Mouse (Mus musculus) forebrain, embryonic 16.5 days (tissue): ENCODE measurements around the gene Emg1. TPM values are rescaled to one million over a fixed set of nuclear protein-coding genes. Genes with fewer than 3 reads are reported as not detected.

Source experiments
- ATAC-seq: fragments of 200-750 bp; cut with Nextera tagmentation; 2 replicates; pipeline ENCODE4 v1.8.0; 2017; ENCODE audit warnings: mild to moderate bottlenecking, moderate library complexity
- H3K27ac ChIP-seq: fragments of 300-500 bp; sonication (generic); 2 replicates; pipeline ENCODE4 v1.5.1; 2014; ENCODE audit warnings: low read length, control low read depth
- H3K27me3 ChIP-seq: fragments of 300-500 bp; sonication (generic); replicated peaks from 2 replicates; pipeline ENCODE4 v1.6.1; 2014; ENCODE audit warnings: low read length; ENCODE audit not compliant: control insufficient read depth, insufficient read depth
- H3K36me3 ChIP-seq: fragments of 300-500 bp; sonication (generic); 2 replicates; pipeline ENCODE4 v1.6.1; 2014; ENCODE audit not compliant: control insufficient read depth, insufficient read depth
- H3K4me1 ChIP-seq: fragments of 300-500 bp; sonication (generic); replicated peaks from 2 replicates; pipeline ENCODE4 v1.6.1; 2014; ENCODE audit warnings: low read length; ENCODE audit not compliant: control insufficient read depth, insufficient read depth
- H3K4me2 ChIP-seq: fragments of 300-500 bp; sonication (generic); 2 replicates; pipeline ENCODE4 v1.6.1; 2014; ENCODE audit warnings: mild to moderate bottlenecking, low read length, control low read depth
- H3K4me3 ChIP-seq: fragments of 300-500 bp; sonication (generic); replicated peaks from 2 replicates; pipeline ENCODE4 v1.5.1; 2014; ENCODE audit warnings: mild to moderate bottlenecking, low read length, control low read depth
- H3K9ac ChIP-seq: fragments of 300-500 bp; sonication (generic); replicated peaks from 2 replicates; pipeline ENCODE4 v1.6.1; 2014; ENCODE audit warnings: low read depth, low read length, control low read depth
- H3K9me3 ChIP-seq: fragments of 300-500 bp; sonication (generic); 2 replicates; pipeline ENCODE4 v1.6.1; 2016; ENCODE audit warnings: low read length; ENCODE audit not compliant: control insufficient read depth
- WGBS: fragments of 180-500 bp; shearing (Covaris S2); extraction: QIAGEN DNeasy Blood & Tissue Kit; methylation state at CpG from one replicate; pipeline ENCODE4 v1.1.7; 2014; 5-methylcytosine and 5-hydroxymethylcytosine counted together
- polyA plus RNA-seq: library from polyadenylated mRNA; unstranded; fragments of >200 nt; fragmentation: Nextera tagmentation; extraction: Ambion mirVana; gene quantifications from 2 replicates; pipeline ENCODE4 v1.2.1, GENCODE M21; 2015

The Emg1 gene
- polyA plus RNA-seq, 1 experiment from 2014 or later, result 150 TPM

DNA sequence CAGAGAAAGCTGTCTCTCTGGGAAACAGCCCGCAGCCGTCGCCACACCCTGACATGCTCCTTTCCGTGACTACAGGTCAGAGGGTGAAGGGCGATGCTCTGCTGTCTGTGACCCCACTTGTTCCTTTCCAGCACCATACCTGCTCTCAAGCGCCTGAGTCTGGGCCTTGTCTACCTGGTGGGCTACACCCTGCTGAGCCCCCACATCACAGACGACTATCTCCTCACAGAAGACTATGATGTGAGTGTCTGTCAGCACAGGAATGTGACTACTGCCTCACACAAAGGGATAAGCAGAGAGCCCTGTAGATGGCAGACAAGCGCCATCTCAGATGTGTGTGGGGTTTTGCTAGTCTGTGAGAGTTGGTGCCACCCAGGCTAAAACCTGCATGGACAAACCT is 10.6 kb downstream of the Emg1 start:
- H3K4me3 ChIP-seq, result no peak overlapping the region
- WGBS, result 79% methylated on average over 8 of the region's 8 CpGs
- no peaks in the 10 kb centered on the region for H3K4me1 ChIP-seq
- no peaks in the 10 kb centered on the region for H3K9me3 ChIP-seq
- H3K27me3 ChIP-seq, result no peaks in the 10 kb centered on the region
- no peak overlapping the region for H3K9ac ChIP-seq
- H3K36me3 ChIP-seq, result peaks cover 28% of the 10 kb centered on the region
- H3K4me2 ChIP-seq, result no peak overlapping the region
- peak; percentile 22 for ATAC-seq
- no peak overlapping the region for H3K27ac ChIP-seq

DNA sequence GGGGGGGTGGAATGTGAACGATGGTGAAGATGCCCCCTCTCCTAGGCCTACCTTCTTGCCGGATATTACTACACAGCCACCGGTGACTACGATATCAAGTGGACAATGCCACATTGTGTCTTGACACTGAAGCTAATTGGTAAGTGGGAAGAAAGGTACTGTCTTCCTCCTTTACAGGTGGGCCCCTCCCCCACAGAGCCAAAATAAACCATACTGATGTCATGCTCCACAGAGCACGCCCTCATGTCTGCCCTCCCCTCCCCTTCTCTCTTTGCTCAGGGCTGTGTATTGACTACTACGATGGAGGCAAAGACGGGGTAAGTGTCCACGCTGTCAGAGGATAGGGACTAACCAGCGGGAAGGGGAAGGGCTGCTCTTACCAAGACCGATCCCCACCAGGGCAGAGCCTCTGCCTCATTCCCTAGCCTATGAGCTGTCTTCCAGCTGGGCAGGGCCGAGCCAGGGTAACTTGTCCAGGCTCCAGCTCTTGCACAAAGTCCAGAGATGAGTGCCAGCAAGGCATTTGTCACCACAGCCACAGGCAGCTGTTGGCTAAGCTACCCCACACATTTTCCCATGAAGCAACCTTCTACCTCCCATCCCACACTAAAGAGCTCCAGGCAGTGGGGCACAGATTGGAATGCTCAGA is 11.9 kb downstream of the Emg1 start:
- Histone ChIP-seq H3K36me3 (peaks cover 26% of the 10 kb centered on the region), H3K27ac (no peak overlapping the region), H3K4me1 (no peaks in the 10 kb centered on the region), H3K4me2 (no peak overlapping the region), H3K4me3 (no peak overlapping the region), H3K27me3 (no peaks in the 10 kb centered on the region), H3K9ac (no peak overlapping the region), H3K9me3 (no peaks in the 10 kb centered on the region)
- WGBS, result 85% methylated on average over 11 of the region's 11 CpGs
- 0 out of 2 replicates have a peak, but pooled peaks have one; percentile 9 for ATAC-seq

DNA sequence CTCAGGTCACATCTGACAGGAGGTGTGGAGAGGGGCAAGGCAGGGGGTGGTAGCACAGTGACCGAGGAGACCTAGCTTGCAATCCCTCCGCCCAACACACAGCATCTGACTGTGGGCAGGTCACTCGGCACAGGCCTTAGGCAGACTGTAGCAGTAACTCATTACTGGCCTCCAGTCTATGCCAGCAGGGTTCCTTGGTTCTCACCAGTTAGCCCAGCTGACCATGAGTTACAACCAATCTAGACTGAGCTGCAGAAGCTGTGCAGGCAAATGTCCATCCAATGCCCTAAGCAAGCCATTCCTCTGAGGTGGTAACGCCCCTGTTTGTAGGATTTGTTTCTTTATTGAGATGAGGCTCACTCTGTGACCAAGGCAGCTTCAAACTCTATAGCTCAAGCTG is 12.6 kb downstream of the Emg1 start:
- 93% methylated on average over 4 of the region's 4 CpGs for WGBS
- Histone ChIP-seq H3K4me2 (no peak overlapping the region), H3K9ac (no peak overlapping the region), H3K27me3 (no peaks in the 10 kb centered on the region), H3K9me3 (no peaks in the 10 kb centered on the region), H3K4me3 (no peak overlapping the region), H3K27ac (no peak overlapping the region), H3K4me1 (peaks cover 3% of the 10 kb centered on the region), H3K36me3 (peaks cover 19% of the 10 kb centered on the region)
- no peak for ATAC-seq

DNA sequence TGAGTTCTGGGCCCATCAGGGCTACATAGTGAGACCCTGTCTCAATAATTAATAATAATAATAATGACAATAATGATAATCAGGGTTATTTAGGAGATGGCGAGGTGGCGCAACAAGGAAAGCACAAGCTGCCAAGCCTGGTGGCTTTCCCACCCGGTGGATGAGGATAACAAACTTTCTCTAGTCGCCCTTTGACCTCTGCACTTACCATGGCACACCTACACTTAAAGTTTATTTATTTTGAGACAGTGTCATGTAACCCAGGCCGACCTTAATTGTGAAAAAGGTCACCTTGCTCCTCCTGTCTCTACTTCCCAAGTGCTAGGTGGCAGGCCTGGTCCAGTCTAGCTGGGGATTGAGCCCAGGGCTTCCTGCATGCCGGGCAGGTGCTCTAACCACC is 13.2 kb downstream of the Emg1 start:
- no peak overlapping the region for H3K4me2 ChIP-seq
- WGBS, result 92% methylated on average over 6 of the region's 6 CpGs
- ATAC-seq, result no peak

DNA sequence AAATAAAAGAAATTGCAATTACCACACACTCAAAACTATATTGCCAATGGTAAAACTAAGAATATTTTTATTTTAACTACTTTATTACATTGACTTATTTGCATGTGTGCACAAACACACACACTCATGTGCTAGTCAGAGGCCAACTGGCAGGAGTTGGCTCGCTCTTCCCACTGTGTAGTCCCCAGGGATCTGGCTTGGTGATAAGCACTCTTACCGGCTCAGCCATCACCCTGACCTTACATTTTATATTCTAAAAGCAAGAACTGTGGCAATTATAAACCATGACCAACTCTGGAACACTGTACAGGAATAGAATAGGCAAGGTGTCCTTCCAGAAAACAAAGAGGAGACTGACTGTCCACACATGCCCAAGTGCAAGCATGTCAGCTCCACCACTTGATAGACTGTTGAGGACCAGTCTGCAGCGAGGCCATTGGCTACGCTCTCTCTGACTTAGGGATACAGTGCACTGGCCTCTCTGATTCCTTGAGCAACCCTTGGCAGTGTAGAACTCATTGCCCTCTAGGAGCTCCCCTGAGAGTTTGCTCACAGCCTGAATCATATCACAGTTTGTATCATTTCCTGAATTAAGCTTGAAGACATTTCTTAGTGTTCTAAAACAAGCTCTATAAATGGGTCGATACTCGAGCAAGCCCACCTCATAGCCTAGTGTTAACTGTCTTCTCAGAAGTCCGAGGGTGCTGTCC is 15.4 kb downstream of the Emg1 start:
- H3K4me3 ChIP-seq, result no peak overlapping the region
- H3K27me3 ChIP-seq, result no peaks in the 10 kb centered on the region
- H3K4me1 ChIP-seq, result peaks cover 9% of the 10 kb centered on the region
- H3K4me2 ChIP-seq, result no peak overlapping the region
- no peaks in the 10 kb centered on the region for H3K9me3 ChIP-seq
- no peak overlapping the region for H3K27ac ChIP-seq
- ATAC-seq, result no peak
- H3K9ac ChIP-seq, result no peak overlapping the region
- 95% methylated on average over 7 of the region's 7 CpGs for WGBS
- peaks cover 2% of the 10 kb centered on the region; the same call in 1 of the 2 replicates for H3K36me3 ChIP-seq

More for the DNA sequence above, 13.2 kb downstream of the Emg1 start:
- no peaks in the 10 kb centered on the region for H3K9me3 ChIP-seq
- H3K27me3 ChIP-seq, result no peaks in the 10 kb centered on the region
- H3K4me3 ChIP-seq, result no peak overlapping the region
- peaks cover 9% of the 10 kb centered on the region for H3K4me1 ChIP-seq
- no peak overlapping the region for H3K27ac ChIP-seq
- no peak overlapping the region for H3K9ac ChIP-seq
- H3K36me3 ChIP-seq, result peaks cover 13% of the 10 kb centered on the region; the same call in 1 of the 2 replicates

DNA sequence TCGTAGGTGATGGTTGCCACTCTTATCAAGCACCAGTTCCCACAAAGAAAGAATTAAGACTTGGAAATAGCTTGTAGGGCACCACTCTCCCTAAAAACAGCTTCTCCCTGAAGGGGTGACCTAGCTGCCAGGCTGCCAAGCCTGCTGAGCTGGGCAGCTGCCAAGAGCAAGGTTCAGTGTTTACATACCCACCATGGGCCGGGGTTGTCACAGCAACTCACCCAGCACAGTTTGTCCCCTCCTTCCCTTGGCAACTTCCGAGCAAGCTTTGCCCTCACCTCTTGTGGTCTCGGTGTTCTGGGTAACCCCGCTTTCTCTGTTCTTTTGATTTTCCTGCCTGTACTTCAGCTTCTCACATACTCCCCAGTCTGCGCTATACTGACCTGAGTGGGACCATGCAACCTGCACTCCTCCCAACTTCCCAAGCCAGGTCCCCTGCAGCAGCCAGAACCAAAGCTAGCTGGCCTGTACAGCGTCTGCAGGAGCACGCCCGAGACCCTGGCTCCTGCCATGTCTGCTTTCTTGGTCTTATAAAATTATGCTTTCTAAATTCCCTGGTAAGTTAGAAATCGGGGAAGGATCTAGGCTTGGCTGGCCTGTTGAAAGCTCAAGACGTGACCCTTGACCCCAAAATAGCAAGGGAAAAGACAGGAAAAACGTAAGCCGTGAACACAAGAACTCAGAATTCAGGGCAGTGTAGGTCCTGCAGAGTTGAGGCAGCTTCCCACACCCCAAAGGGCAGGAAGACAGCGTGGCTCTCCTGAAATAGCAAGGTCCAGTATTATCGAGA is 17.6 kb downstream of the Emg1 start:
- Histone ChIP-seq H3K36me3 (peaks cover 2% of the 10 kb centered on the region; the same call in 1 of the 2 replicates), H3K4me1 (peaks cover 9% of the 10 kb centered on the region), H3K4me2 (no peak overlapping the region), H3K9me3 (no peaks in the 10 kb centered on the region), H3K27me3 (no peaks in the 10 kb centered on the region), H3K4me3 (no peak overlapping the region), H3K27ac (peak overlapping the region; percentile 52), H3K9ac (no peak overlapping the region; the same call in 1 of the 2 replicates)
- WGBS, result 66% methylated on average over 15 of the region's 15 CpGs
- peak; percentile 88 for ATAC-seq

DNA sequence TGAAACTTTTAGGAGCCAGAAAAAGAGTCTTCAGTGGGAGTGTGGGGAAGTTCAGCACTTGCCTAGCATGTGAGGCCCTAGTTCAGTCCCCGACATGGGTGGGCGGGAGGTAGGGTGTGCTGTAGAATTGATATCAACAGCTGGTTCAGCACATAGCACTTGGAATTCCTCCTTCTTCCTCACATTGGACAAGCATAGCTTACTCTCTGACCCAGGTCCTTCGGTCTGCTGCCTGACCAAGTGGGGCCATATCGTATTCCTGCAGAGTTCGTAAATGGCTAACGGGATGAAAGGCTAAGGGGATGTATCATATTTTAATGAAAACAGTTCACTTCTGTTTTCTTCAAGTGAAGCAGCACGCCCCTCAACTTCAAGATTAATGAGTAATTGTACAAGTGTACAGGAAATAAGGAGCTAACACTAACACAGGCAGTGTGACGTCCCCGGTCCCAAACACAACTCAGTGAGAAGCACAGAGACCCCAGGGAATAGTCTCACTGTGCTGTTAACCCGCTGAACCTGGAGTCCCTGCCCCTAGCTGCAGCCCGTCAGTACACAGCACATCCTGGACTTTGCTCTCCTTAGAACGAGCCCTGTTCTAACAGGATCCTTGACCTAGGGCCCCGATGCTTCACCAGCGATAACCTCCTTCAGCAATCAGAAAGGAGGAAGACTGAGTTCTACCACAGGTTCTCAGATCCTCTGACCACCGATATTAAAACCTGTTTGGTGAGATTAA is 18.6 kb downstream of the Emg1 start:
- no peak overlapping the region for H3K27ac ChIP-seq
- H3K27me3 ChIP-seq, result no peaks in the 10 kb centered on the region
- H3K9ac ChIP-seq, result no peak overlapping the region
- ATAC-seq, result no peak
- H3K9me3 ChIP-seq, result no peaks in the 10 kb centered on the region
- H3K4me1 ChIP-seq, result peaks cover 9% of the 10 kb centered on the region
- H3K4me3 ChIP-seq, result no peak overlapping the region
- H3K4me2 ChIP-seq, result no peak overlapping the region
- no peaks in the 10 kb centered on the region for H3K36me3 ChIP-seq
- 83% methylated on average over 15 of the region's 15 CpGs for WGBS

DNA sequence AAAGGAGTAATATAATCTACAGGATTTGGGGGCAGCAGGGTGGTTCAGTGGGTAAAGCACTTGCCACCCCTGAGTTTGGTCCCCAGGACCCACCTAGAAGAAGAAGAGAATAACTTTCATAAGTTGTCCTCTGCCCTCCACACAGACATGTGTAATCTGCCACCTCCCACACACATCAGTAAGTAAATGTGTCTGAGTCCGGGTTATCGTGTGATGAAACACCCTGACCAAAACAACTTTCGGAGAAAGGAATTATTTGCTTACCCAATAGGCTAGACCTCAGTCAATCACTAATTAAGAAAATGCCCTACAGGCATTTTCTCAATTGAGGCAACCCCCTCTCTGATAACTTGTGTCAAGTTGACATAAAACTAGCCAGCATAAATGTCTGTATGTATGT is 21.5 kb downstream of the Emg1 start:
- no peak for ATAC-seq
- peaks cover 9% of the 10 kb centered on the region for H3K4me1 ChIP-seq
- WGBS, result 94% methylated on average over 3 of the region's 3 CpGs
- no peaks in the 10 kb centered on the region for H3K27me3 ChIP-seq
- H3K4me3 ChIP-seq, result no peak overlapping the region
- no peak overlapping the region for H3K4me2 ChIP-seq
- H3K9me3 ChIP-seq, result no peaks in the 10 kb centered on the region
- H3K9ac ChIP-seq, result no peak overlapping the region
- no peak overlapping the region for H3K27ac ChIP-seq
- no peaks in the 10 kb centered on the region for H3K36me3 ChIP-seq

DNA sequence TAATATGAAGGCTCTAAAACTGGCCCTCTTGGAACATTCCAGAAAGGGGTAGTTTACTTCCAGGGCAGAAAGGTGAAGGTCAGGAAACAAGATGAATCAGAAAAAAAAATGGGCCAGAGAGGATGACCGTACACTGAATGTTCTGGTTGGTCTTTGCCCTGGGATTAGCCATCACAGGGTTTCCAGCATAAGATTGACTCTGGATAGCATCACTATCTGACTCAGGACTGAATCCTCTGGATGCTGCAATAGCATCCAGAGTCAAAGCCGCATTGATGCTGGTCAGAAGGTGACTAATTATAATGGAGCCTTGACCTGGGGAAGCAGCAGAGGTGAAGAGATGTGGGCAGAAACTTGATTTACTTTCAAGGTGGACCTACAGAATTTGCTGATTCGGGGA is 23.0 kb downstream of the Emg1 start:
- Histone ChIP-seq H3K4me2 (no peak overlapping the region), H3K27ac (no peak overlapping the region), H3K4me1 (peaks cover 2% of the 10 kb centered on the region), H3K9ac (no peak overlapping the region), H3K9me3 (no peaks in the 10 kb centered on the region), H3K4me3 (no peak overlapping the region), H3K27me3 (no peaks in the 10 kb centered on the region), H3K36me3 (no peaks in the 10 kb centered on the region)
- ATAC-seq, result no peak
- WGBS, result 95% methylated on average over 3 of the region's 3 CpGs
